Mouse (Mus musculus) heart, postnatal 14 days (tissue): ENCODE measurements around the gene Coq10b. TPM values are rescaled to one million over a fixed set of nuclear protein-coding genes. Genes with fewer than 3 reads are reported as not detected.
A peak's percentile ranks its signal among the peaks of the same experiment; 100 is the strongest.

Experiments
- DNase-seq, 2 experiments: peaks; one replicate each; pipeline ENCODE4 v3.0.0; 2021 to 2022
- intact Hi-C: fragments of 180-260 bp; cut with DNase I; formaldehyde crosslinking; loops from one replicate; pipeline ENCODE4 v1.15.1; 2025
- total RNA-seq, 2 experiments: library from RNA; stranded (reverse); gene quantifications; 2 replicates each; pipeline ENCODE4 v1.2.3; 2021

The Coq10b gene
- total RNA-seq, 2 experiments from 2014 or later: 47.3 to 61.7 TPM

DNA sequence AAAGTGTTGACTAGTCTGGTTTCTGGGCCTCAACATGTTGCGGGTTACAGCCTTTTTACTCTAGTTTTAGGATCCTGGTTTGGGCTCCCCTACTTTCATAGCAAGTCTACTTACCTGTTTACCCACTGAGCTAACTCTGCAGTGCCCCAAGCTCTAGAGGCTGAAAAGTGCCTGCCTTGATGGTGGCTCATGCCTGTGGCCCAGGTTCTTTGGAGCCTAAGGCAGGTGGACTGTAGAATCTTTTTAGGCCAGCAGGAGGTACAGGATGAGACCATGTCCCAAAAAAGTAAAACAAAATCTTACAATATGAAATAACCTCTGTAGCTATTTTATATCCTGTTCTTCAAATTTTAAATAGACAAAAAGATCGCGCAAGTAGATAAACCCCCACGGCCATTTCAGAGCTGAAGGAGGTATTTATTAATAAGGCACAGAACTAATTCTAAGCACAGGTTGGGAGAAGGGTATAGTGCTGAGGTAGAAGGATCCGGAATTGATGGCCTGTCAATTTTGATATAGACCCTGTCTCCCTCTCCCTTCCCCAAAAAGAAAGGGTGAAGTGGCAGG lies 37.0 kb downstream of the Coq10b start:
- no peak for DNase-seq
- intact Hi-C loops: loop anchor here (5.0 kb wide), 2 partner anchors 138 to 293 kb away; partner anchors contain the start of gene Rftn2

DNA sequence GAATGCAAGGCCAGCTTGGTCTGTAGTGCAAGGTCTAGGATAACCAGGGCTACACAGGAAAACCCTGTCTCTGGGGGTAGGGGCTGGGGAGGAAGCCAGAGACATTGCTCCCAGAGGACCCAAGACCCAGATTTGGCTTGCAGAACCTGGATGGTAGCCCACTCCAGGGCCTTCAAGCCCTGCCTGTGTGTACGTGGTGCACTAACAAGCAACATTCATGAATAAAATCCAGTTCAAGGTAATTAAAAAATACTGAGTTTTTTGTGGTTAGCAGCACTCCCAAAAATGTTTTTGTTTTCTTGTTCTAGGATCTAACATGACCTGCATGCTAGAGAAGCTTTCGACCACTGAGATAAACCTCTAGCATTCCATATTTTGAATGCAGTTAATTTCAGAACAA lies 39.5 kb downstream of the Coq10b start:
- intact Hi-C loops: no loop called here
- DNase-seq: peak in 1 of 2 experiments; percentile 19

DNA sequence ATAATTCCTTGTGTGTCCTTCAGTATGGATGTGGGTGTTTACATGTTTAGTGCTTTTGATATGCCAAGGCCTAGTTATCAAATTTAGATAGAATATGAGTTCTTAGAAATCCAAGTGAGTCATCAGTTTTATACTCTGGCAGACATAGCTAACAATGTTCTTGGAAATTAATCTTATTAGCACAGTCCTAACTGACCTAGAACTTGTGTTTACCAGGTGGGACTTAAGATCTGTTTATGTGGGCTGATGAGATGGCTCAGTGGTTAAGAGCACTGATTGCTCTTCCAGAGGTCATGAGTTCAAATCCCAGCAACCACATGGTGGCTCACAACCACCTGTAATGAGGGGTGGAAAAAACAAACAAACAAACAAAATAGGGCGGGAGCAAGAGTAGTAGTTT lies 39.9 kb downstream of the Coq10b start:
- no peak for DNase-seq
- intact Hi-C loops: no loop called here

DNA sequence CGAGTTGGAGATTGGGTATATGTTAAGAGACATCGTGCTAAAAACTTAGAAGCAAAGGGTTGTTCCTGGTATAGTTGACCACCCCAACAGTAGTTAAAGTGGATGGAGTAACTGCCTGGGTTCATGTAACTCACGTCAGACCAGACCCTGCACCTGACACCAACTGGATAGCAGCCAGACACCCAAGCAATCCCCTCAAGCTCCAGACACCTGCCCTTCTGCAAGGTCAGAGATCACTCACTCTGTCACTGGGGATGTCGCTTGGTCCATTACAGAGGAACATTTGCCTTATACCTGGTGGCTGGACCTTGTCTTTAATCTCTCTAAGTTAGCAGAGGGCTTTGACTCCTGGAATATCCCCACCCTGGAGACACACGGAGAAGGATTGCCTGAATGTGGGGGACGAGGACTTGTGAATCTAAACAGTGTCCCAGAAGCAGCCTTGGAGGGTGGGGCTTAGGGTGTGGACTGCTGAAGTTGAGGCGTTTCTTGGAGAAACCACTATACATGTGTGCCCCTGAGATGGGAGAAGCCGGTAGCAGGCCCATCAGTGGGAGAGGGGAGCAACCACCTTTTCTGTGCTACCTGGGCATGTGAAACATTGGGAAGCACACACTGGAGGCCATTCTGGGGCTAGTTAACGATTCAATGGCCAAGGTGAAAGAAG lies 54.5 kb downstream of the Coq10b start:
- intact Hi-C loops: no loop called here
- DNase-seq: no peak

DNA sequence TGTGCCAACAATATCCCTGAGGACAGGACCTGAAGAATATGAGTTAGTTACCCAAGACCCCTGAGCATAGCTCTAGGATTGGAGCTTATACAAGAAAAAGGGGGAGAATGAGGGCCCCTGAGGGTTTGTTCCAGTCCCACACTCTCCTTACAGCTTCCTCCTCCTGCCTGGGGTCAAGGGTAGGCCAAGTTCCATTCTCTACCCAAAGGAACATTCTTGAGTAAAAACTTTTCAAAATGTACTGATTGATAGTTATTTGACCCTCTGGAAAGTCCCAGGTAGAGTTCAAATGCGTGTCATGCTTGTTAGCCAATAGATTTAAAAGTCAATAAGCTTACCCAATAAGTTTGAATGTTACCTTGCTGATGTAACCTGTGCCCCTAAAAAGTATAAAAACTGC lies 55.1 kb downstream of the Coq10b start:
- DNase-seq: no peak
- intact Hi-C loops: no loop called here

DNA sequence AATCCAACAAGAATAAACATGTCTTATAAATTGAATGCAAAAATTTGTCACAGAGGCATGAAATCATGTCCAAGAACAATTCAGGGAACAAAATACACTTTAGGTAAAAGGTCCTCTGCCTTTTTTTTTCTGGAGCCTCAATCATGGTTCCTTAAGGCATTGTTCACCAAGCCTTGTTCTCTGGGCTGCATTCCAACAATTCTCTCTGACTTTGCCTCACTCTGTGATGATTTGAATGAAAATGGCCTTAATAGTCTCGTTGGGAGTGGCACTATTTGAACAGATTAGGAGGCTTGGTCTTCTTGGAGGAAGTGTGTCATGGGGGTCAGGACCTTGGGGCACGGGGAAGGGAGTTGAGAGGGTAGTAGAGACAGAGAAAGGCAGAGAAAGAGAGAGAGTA lies 55.9 kb downstream of the Coq10b start:
- no peak for DNase-seq
- intact Hi-C loops: no loop called here

DNA sequence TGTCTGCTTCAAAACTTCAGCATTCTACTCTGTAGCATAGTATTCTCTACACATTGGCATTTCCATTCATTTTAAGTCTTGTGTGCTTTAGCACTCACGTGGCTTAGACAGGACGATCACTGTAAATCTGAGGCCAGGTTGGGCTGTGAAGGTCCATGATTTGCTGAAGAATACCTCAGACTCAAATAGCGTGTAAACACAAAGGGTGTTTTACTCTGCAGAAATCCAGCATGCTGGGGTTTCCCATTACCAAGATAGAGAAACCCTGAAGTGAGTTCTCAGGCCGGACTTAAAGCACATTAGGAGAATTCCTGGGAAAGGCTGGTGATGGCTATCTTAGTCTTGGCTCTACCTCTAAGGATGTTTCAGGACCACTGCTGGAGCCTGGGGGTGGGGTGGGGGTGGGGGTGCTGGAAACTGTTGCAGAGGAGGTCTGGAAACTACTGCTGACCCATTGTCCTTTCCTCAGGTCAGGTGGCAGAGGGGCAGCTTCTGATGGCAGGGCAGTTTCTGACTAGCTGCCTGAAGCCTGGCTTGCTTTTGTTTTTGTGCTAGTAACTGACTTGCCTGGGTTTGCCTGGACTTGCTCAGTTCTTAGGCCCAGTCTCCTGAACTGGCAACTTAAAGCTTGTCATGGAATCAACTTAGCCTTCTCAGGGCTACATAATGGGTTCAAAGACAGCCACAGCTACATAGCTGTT lies 56.6 kb downstream of the Coq10b start:
- no peak for DNase-seq
- intact Hi-C loops: no loop called here

Other genes with a start within 250 kb of the Coq10b start
- gene Ankrd44, start 126.4 kb upstream of the Coq10b start, total RNA-seq: 10 to 100 TPM; 15.9 to 16.9 TPM
- gene Sf3b1, start 25.3 kb upstream of the Coq10b start, total RNA-seq: 100 to 1,000 TPM; 100 to 106 TPM
- 100 to 1,000 TPM; 125 TPM for gene Hspe1, start 35.4 kb downstream of the Coq10b start, total RNA-seq
- 100 to 1,000 TPM; 331 to 362 TPM for gene Hspd1, start 35.5 kb downstream of the Coq10b start, total RNA-seq
- 10 to 100 TPM; 36.6 to 38.2 TPM for gene Mob4, start 78.5 kb downstream of the Coq10b start, total RNA-seq
- gene Rftn2, start 174.0 kb downstream of the Coq10b start, total RNA-seq: 10 to 100 TPM; 10.6 to 11.9 TPM
- 1 to 10 TPM; 4.9 to 5.2 TPM for gene Mars2, start 184.4 kb downstream of the Coq10b start, total RNA-seq